Mouse (Mus musculus) CH12.LX (cell line): ENCODE results near the gene Slc25a45.

ENCODE experiments used
- CHD1 ChIP-seq: IDR thresholded peaks from 2 replicates; pipeline ENCODE4 v1.6.1; 2012; ENCODE audit warnings: low read depth, low read length, improper control_type of control experiment, inconsistent platforms
- CTCF ChIP-seq, 2 experiments: IDR thresholded peaks in 1 of 2; conservative IDR thresholded peaks in 1 of 2; 2 replicates each; pipeline ENCODE4 v1.5.1; 2011 to 2012; ENCODE audit warnings: low read depth in 2 of 2, low read length in 2 of 2, improper control_type of control experiment in 1 of 2, inconsistent platforms in 1 of 2, mild to moderate bottlenecking in 1 of 2, moderate library complexity in 1 of 2
- E2F4 ChIP-seq: IDR thresholded peaks from 2 replicates; pipeline ENCODE4 v1.6.1; 2011; ENCODE audit warnings: low read depth, low read length, improper control_type of control experiment; ENCODE audit not compliant: insufficient replicate concordance
- ETS1 ChIP-seq: conservative IDR thresholded peaks from 2 replicates; pipeline ENCODE4 v1.6.1; 2012; ENCODE audit warnings: low read depth, mild to moderate bottlenecking, inconsistent platforms, low read length, improper control_type of control experiment, moderate library complexity
- HCFC1 ChIP-seq: IDR thresholded peaks from 2 replicates; pipeline ENCODE4 v1.6.1; 2012; ENCODE audit warnings: low read depth, mild to moderate bottlenecking, inconsistent platforms, low read length, improper control_type of control experiment
- IRF4 ChIP-seq: IDR thresholded peaks from 2 replicates; pipeline ENCODE4 v1.6.1; 2014; ENCODE audit warnings: low read depth, mild to moderate bottlenecking, inconsistent platforms, low read length, improper control_type of control experiment
- MAFK ChIP-seq: IDR thresholded peaks from 2 replicates; pipeline ENCODE4 v1.6.1; 2011; ENCODE audit warnings: low read length, improper control_type of control experiment; ENCODE audit not compliant: insufficient replicate concordance
- PAX5 ChIP-seq: IDR thresholded peaks from 2 replicates; pipeline ENCODE4 v1.6.1; 2012; ENCODE audit warnings: low read length, inconsistent platforms, mixed read lengths
- POLR2A ChIP-seq: IDR thresholded peaks from 2 replicates; pipeline ENCODE4 v1.6.1; 2011; ENCODE audit warnings: low read depth, mild to moderate bottlenecking, improper control_type of control experiment, low read length
- SMC3 ChIP-seq: IDR thresholded peaks from 2 replicates; pipeline ENCODE4 v1.6.1; 2011; ENCODE audit warnings: low read depth, low read length, improper control_type of control experiment
- TCF12 ChIP-seq: IDR thresholded peaks from 2 replicates; pipeline ENCODE4 v1.6.1; 2014; ENCODE audit warnings: low read depth, mild to moderate bottlenecking, inconsistent platforms, low read length, improper control_type of control experiment
- USF1 ChIP-seq: IDR thresholded peaks from 2 replicates; pipeline ENCODE4 v1.6.1; 2014; ENCODE audit warnings: low read depth, mild to moderate bottlenecking, inconsistent platforms, low read length, improper control_type of control experiment
- ZC3H11A ChIP-seq: IDR thresholded peaks from 2 replicates; pipeline ENCODE4 v1.6.1; 2012; ENCODE audit warnings: low read depth, mild to moderate bottlenecking, inconsistent platforms, low read length, improper control_type of control experiment

- TF ChIP-seq TCF12 (peak; percentile 36; the same call in 1 of the 2 replicates), USF1 (no peak), PAX5 (no peak), POLR2A (peak; percentile 77), SMC3 (no peak), CTCF (conservative IDR thresholded peaks at IDR 0.05 in 1 of 2, IDR thresholded peaks at IDR 0.05 in 1 of 2; ENCODE audit: low read depth in 2 of 2, low read length in 2 of 2) (no peak), ETS1 (no peak), CHD1 (no peak), E2F4 (0 out of 2 replicates have a peak, but pooled peaks have one; percentile 76), HCFC1 (no peak), IRF4 (0 out of 2 replicates have a peak, but pooled peaks have one; percentile 8), ZC3H11A (no peak), MAFK (no peak)
Observed at GRCm38 (mm10) chr19:5894002-5894678, 16.5 kb downstream of the Slc25a45 start, which contains the start of gene Tigd3.
